Mouse (Mus musculus) spleen, adult 2 months (tissue): ENCODE measurements around the gene Eef2k.

Experiments used
- CTCF ChIP-seq: fragments of 200-500 bp; IDR thresholded peaks from 2 replicates; pipeline ENCODE4 v1.5.1; 2011; ENCODE audit warnings: mild to moderate bottlenecking, inconsistent platforms; ENCODE audit not compliant: insufficient read depth, insufficient read length, insufficient replicate concordance; ENCODE audit errors: extremely low read depth
- POLR2A ChIP-seq: fragments of 200-500 bp; IDR thresholded peaks from 2 replicates; pipeline ENCODE4 v1.6.1; 2011; ENCODE audit warnings: low read depth, low read length, inconsistent platforms

DNA sequence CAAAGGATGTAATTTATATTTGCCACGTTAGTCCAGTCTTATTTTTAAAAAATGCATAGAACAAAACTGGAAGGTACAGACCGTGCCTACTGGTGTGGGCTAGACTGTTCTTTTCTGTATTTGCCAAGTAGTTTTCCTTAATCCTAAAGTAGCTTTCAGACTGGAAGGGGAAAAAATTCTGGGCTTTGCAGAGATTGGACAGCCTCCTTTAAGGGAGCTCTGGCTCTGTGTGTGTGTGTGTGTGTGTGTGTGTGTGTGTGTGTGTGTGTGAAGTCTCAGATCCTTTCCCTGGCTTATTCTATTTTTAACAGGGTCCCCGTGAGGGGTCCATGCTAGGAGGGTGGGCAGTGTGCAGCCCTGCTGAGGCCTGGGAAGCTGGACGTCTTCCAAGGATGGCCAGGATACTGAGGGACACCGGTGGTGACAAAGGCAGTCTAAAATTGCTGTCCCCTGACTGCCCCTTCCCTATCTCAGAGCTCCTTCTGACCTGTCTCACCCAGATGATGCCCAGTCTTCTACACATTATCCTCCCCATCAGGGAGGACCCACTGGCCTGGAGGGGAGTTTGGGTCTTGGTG, 27.9 kb downstream of the Eef2k start:
- TF ChIP-seq POLR2A, result no peak
- no peak for TF ChIP-seq CTCF
